Comparison of ENCODE assay signal across 13 mouse cellular contexts in the genomic region with DNA sequence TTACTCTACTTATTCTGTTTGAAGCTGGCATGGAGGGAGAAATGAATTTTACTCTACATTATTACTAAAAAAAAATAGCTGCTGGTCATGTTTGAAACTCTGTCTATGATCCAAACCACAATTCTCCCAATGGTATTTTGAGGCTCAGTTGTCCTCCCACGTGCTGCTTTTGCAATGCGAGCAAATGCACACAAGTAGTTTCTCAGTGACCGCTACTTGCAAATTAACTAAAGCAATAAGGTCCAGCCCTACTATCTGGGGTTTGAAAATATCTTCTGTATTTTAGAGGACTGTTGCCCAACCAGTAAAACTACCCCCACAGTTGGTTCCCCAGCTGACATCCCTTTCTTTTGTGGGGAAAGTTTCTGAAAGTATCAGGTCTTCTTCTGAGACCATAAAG.
DNase-seq lines count a peak whose midpoint lies in the region; ATAC-seq lines count a peak whose summit lies in the region.
"Had no signal": no experiment of that assay in that cellular context is flagged by ENCODE, and none has a peak within 500 bp of the region (broad histone marks: within the 10 kb centered on the region; RNA-seq: fewer than 3 reads in every experiment).

No protein-coding gene starts in this region.

- no peak for ATAC-seq in hindbrain, embryonic 11.5 days (ENCODE audit: low FRiP score)
- no peak for ATAC-seq in kidney, embryonic 16.5 days (ENCODE audit: low FRiP score, low TSS enrichment)
- ATAC-seq: Patski had no signal

- no peak overlapping the region for H3K4me2 ChIP-seq in hindbrain, embryonic 11.5 days (replicated peaks; ENCODE audit: low read depth, low read length)
- no peak overlapping the region for H3K4me2 ChIP-seq in kidney, embryonic 16.5 days (replicated peaks; ENCODE audit: low read depth, low read length)
- H3K4me2 ChIP-seq: hindbrain, embryonic 15.5 days had no signal

- peak; percentile 18 for DNase-seq in gastrocnemius, adult 18-20 months (ENCODE audit: low spot score)
- no peak for DNase-seq in gastrocnemius, postnatal 36 days
- peak; percentile 73 for DNase-seq in Muller cell, postnatal 12 days (ENCODE audit: inconsistent ontology term)
- DNase-seq in gonadal fat pad, adult 2 months (ENCODE audit: low read depth), result peak; percentile 47
- DNase-seq in hindlimb bud, embryonic 11.5 days (ENCODE audit: extremely low spot score, low read depth, low spot score), result peak; percentile 1
- DNase-seq in adrenal gland, postnatal 10 days, result no peak
- no peak for DNase-seq in hindbrain, embryonic 11.5 days (ENCODE audit: low spot score)
- DNase-seq: cerebellum, adult 9-11 months; thymus, postnatal 36 days had no signal

- no peak overlapping the region for H3K4me3 ChIP-seq in hindbrain, embryonic 11.5 days (ENCODE audit: low read depth, low read length)
- no peak overlapping the region for H3K4me3 ChIP-seq in kidney, embryonic 16.5 days (ENCODE audit: low read length)
- H3K4me3 ChIP-seq: hindbrain, embryonic 15.5 days had no signal

- WGBS in hindbrain, embryonic 11.5 days, result 82% methylated on average over 3 of the region's 3 CpGs
- WGBS in kidney, embryonic 16.5 days, result 61% methylated on average over 3 of the region's 3 CpGs

- H3K36me3 ChIP-seq in hindbrain, embryonic 11.5 days (ENCODE audit: control insufficient read depth, insufficient read depth, low read length), result no peaks in the 10 kb centered on the region
- no peaks in the 10 kb centered on the region for H3K36me3 ChIP-seq in kidney, embryonic 16.5 days (ENCODE audit: insufficient read depth, low read length)
- H3K36me3 ChIP-seq: hindbrain, embryonic 15.5 days had no signal

- intact Hi-C loops in gastrocnemius, postnatal 36 days (cut with DNase I), result no loop called here

- H3K9ac ChIP-seq in hindbrain, embryonic 11.5 days (ENCODE audit: low read depth, low read length), result no peak overlapping the region
- no peak overlapping the region for H3K9ac ChIP-seq in kidney, embryonic 16.5 days (replicated peaks; ENCODE audit: low read length)
- H3K9ac ChIP-seq: hindbrain, embryonic 15.5 days had no signal

- no peak overlapping the region for H3K27ac ChIP-seq in hindbrain, embryonic 11.5 days (ENCODE audit: low read depth, low read length)
- H3K27ac ChIP-seq in kidney, embryonic 16.5 days (ENCODE audit: low read length), result no peak overlapping the region
- H3K27ac ChIP-seq: hindbrain, embryonic 15.5 days; stomach, postnatal 0 days had no signal

- no peaks in the 10 kb centered on the region for H3K9me3 ChIP-seq in hindbrain, embryonic 11.5 days (ENCODE audit: control insufficient read depth, low read length)
- no peaks in the 10 kb centered on the region for H3K9me3 ChIP-seq in kidney, embryonic 16.5 days (ENCODE audit: low read length)
- H3K9me3 ChIP-seq: hindbrain, embryonic 15.5 days had no signal

- H3K4me1 ChIP-seq in hindbrain, embryonic 11.5 days (replicated peaks; ENCODE audit: control insufficient read depth, insufficient read depth, low read length), result no peaks in the 10 kb centered on the region
- H3K4me1 ChIP-seq in kidney, embryonic 16.5 days (ENCODE audit: insufficient read depth, low read length), result no peaks in the 10 kb centered on the region
- H3K4me1 ChIP-seq: hindbrain, embryonic 15.5 days had no signal

- H3K27me3 ChIP-seq in hindbrain, embryonic 11.5 days (ENCODE audit: control insufficient read depth, insufficient read depth, low read length), result no peaks in the 10 kb centered on the region
- no peaks in the 10 kb centered on the region for H3K27me3 ChIP-seq in kidney, embryonic 16.5 days (ENCODE audit: insufficient read depth, low read length)
- H3K27me3 ChIP-seq: hindbrain, embryonic 15.5 days; Patski had no signal

Comparison
In these comparisons a context has a peak if more than half of its experiments do, and no peak if none do; other contexts are left out.
1. DNase-seq: peak in gastrocnemius, adult 18-20 months (single experiment), Muller cell, postnatal 12 days (single experiment), gonadal fat pad, adult 2 months (single experiment) and hindlimb bud, embryonic 11.5 days (single experiment); none in gastrocnemius, postnatal 36 days (0 of 2), adrenal gland, postnatal 10 days (single experiment) and hindbrain, embryonic 11.5 days (single experiment).